Mouse (Mus musculus) left cerebral cortex, adult 2 months (tissue): ENCODE measurements around the gene Skil. TPM values are rescaled to one million over a fixed set of nuclear protein-coding genes. Genes with fewer than 3 reads are reported as not detected.
A peak's percentile ranks its signal among the peaks of the same experiment; 100 is the strongest.

Experiments used
- DNase-seq, 2 experiments: peaks; one replicate each; pipeline ENCODE4 v3.0.0; 2021 to 2022; ENCODE audit warnings: low spot score in 2 of 2, mixed read lengths in 1 of 2; ENCODE audit errors: extremely low spot score in 1 of 2
- H3K27ac ChIP-seq: fragments of 200-600 bp; 2 replicates; pipeline ENCODE4 v1.8.1; 2022
- H3K4me3 ChIP-seq: fragments of 200-600 bp; 2 replicates; pipeline ENCODE4 v1.8.1; 2022
- CTCF ChIP-seq: fragments of 200-600 bp; IDR thresholded peaks from 2 replicates; pipeline ENCODE4 v1.8.1; 2022; ENCODE audit warnings: antibody characterized with exemption, mild to moderate bottlenecking, moderate library complexity
- intact Hi-C: fragments of 180-260 bp; cut with DNase I; formaldehyde crosslinking; loops from one replicate; pipeline ENCODE4 v1.15.1; 2025
- total RNA-seq, 2 experiments: library from RNA; stranded (reverse); gene quantifications; 2 replicates each; pipeline ENCODE4 v1.2.3; 2021

The Skil gene
- total RNA-seq, 2 experiments from 2014 or later: 65.8 to 68.1 TPM

GRCm38 (mm10) chr3:31088789-31089775 lies 5.8 kb upstream of the Skil start:
- H3K27ac ChIP-seq: no peak overlapping the region
- no peak overlapping the region for H3K4me3 ChIP-seq
- no peak for DNase-seq
- TF ChIP-seq CTCF: no peak
- intact Hi-C loops: no loop called here

- intact Hi-C loops: loop anchor here (5.0 kb wide), 1 partner anchor 488 kb away; the partner anchor contains the start of gene Mynn
- no peak overlapping the region for H3K4me3 ChIP-seq
- DNase-seq: no peak
- H3K27ac ChIP-seq: no peak overlapping the region
- no peak for TF ChIP-seq CTCF
Observed at GRCm38 (mm10) chr3:31089956-31090355, 4.9 kb upstream of the Skil start.

- intact Hi-C loops: loop anchor here (1.0 to 5.0 kb wide), 2 partner anchors 36 to 491 kb away; partner anchors contain the start of gene Mynn
Observed at GRCm38 (mm10) chr3:31093196-31093595, 1.7 kb upstream of the Skil start.

DNA sequence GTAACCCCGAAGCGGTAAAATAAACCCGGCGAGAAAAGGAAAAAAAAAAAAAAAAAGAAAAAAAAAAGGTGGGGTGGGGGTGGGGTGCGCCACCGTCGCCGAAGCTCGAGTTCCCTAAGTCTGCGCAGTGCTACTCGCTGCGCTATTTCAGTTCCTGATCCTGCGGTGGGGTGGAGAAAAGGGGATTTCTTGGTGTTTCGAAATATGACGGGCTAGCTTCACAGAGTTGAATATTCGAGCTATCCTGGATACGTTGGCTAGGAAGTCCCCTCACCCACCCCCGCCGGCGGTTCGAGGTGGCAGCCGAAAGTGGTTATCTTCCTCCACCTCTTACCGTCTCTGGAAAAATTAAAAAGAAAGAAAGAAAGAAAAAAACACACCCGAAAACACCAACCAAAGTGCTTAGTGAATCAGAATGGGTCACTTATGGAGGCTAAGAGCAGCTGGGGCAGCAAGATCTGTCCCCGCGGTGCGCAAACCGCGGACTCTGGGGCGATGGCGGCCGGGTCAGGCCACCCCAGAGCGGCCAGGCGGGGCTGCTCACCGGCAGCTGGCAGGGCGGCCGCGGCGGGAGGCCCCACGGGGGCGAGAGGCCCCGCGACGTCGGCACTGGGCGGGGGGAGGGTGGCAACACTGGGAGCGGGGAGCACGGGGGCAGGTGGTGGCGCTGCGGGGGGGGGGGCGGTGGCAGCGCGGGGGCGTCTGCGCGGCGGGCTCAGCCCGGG lies 1.1 kb upstream of the Skil start:
- DNase-seq: peak; percentile 56 to 64
- intact Hi-C loops: loop anchor here (1.0 to 5.0 kb wide), 3 partner anchors 25 to 491 kb away; partner anchors contain the start of gene Mynn
- no peak for TF ChIP-seq CTCF
- Histone ChIP-seq H3K4me3 (peak overlapping the region; percentile 60), H3K27ac (peak overlapping the region; percentile 94)

More at GRCm38 (mm10) chr3:31093196-31093595, 1.7 kb upstream of the Skil start:
- peak overlapping the region; percentile 60 for H3K4me3 ChIP-seq
- peak overlapping the region; percentile 94 for H3K27ac ChIP-seq
- DNase-seq: peak; percentile 62 to 69
- no peak for TF ChIP-seq CTCF

DNA sequence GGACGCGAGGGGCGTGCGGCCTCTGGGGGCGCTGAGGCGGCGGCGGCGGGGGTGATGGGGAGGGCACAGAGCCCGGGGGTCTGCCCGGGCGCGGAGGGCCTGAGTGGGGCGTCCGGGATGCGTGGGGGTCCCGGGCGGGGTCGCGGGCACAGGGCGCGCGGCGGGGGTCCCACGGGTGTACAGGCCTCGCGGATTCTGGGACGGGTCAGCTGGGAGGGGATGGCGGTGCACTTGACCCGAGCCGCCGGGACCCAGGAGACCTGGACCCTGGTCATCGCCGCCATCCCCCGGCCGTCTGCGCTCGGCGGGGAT lies 277 bp downstream of the Skil start:
- intact Hi-C loops: loop anchor here (2.0 kb wide), 1 partner anchor 26 kb away; no protein-coding TSS in a partner anchor

GRCm38 (mm10) chr3:31095491-31096154 lies 765 bp downstream of the Skil start:
- H3K27ac ChIP-seq: peak overlapping the region; percentile 98
- no peak for TF ChIP-seq CTCF
- intact Hi-C loops: loop anchor here (2.0 kb wide), 1 partner anchor 27 kb away; no protein-coding TSS in a partner anchor
- H3K4me3 ChIP-seq: peak overlapping the region; percentile 74
- peak; percentile 44 to 50 for DNase-seq

More for the DNA sequence above, 277 bp downstream of the Skil start:
- DNase-seq: no peak
- no peak for TF ChIP-seq CTCF
- peak overlapping the region; percentile 74 for H3K4me3 ChIP-seq
- H3K27ac ChIP-seq: peak overlapping the region; percentile 98

DNA sequence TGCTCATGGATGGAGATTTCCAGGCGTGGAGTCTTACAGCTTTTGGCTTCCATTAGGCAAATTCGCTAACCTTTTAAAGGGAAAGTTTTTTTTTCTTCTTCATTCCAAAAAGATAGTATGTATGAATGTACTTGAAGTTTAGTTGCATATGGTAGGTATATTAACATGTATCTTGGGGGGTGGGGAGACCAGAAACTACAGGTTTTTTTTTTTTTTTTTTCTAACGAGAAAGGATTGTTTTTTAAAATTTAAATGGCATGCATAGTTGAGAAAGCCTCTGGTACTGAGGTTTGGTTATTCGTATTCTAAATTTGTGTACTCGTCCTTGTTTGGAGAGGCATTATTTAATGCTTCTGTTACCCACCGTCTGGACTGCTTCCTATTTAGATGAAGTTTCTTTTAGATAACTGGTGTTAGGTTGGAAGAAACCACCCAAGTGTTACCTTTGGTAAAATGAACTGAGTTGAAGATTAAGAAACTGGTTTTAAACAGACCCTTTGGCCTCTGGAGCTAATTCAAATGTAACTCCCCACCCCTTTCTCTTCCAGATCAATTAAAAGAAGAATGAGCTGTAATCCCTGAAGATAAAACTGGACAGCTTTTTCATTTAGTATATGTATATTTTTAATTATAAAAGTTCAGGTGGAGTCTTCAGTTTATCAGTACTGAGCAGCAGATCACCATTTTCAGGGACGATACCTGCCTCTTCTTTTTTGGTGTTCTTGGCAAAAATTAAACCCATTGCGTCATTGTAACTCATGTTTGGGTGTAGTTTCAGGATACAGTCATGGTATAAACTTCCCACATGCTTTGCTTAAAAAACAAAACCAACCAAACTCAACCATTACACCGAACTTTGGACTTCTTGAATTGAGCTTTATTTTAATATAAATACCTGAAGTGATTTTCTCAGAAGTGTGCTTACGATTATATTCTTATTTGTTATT lies 1.6 kb downstream of the Skil start:
- no peak for TF ChIP-seq CTCF
- H3K4me3 ChIP-seq: peak overlapping the region; percentile 74
- no peak for DNase-seq
- peak overlapping the region; percentile 98; the same call in 1 of the 2 replicates for H3K27ac ChIP-seq
- intact Hi-C loops: no loop called here

- intact Hi-C loops: no loop called here
- TF ChIP-seq CTCF: no peak
Observed at GRCm38 (mm10) chr3:31097102-31097720, 2.4 kb downstream of the Skil start.

GRCm38 (mm10) chr3:31097976-31098375 lies 3.1 kb downstream of the Skil start:
- TF ChIP-seq CTCF: no peak
- intact Hi-C loops: no loop called here
- Histone ChIP-seq H3K27ac (no peak overlapping the region), H3K4me3 (no peak overlapping the region)
- no peak for DNase-seq

More at GRCm38 (mm10) chr3:31097102-31097720, 2.4 kb downstream of the Skil start:
- Histone ChIP-seq H3K27ac (no peak overlapping the region), H3K4me3 (no peak overlapping the region)
- DNase-seq: no peak

GRCm38 (mm10) chr3:31098556-31098955 lies 3.7 kb downstream of the Skil start:
- intact Hi-C loops: no loop called here
- no peak for DNase-seq
- H3K4me3 ChIP-seq: peak overlapping the region; percentile 33; the same call in 1 of the 2 replicates
- TF ChIP-seq CTCF: no peak
- no peak overlapping the region for H3K27ac ChIP-seq
